Mouse (Mus musculus) hindbrain, embryonic 15.5 days (tissue): ENCODE data around the gene Cacna2d3. TPM values are rescaled to one million over a fixed set of nuclear protein-coding genes. Genes with fewer than 3 reads are reported as not detected.

Experiments
- ATAC-seq: fragments of 200-750 bp; cut with Nextera tagmentation; 2 replicates; pipeline ENCODE4 v1.8.0; 2017; ENCODE audit warnings: low read depth, moderate number of reproducible peaks, moderate TSS enrichment; ENCODE audit not compliant: low FRiP score
- H3K27ac ChIP-seq: fragments of 300-500 bp; sonication (generic); replicated peaks from 2 replicates; pipeline ENCODE4 v1.5.1; 2015; ENCODE audit warnings: mild to moderate bottlenecking, inconsistent platforms
- H3K27me3 ChIP-seq: fragments of 300-500 bp; sonication (generic); 2 replicates; pipeline ENCODE4 v1.6.1; 2015; ENCODE audit warnings: control low read depth, inconsistent platforms
- H3K36me3 ChIP-seq: fragments of 300-500 bp; sonication (generic); 2 replicates; pipeline ENCODE4 v1.6.1; 2015; ENCODE audit warnings: control low read depth, inconsistent platforms
- H3K4me1 ChIP-seq: fragments of 300-500 bp; sonication (generic); replicated peaks from 2 replicates; pipeline ENCODE4 v1.6.1; 2015; ENCODE audit warnings: control low read depth, inconsistent platforms
- H3K4me2 ChIP-seq: fragments of 300-500 bp; sonication (generic); 2 replicates; pipeline ENCODE4 v1.6.1; 2015; ENCODE audit warnings: moderate library complexity, mild to moderate bottlenecking, inconsistent platforms
- H3K4me3 ChIP-seq: fragments of 300-500 bp; sonication (generic); 2 replicates; pipeline ENCODE4 v1.5.1; 2015; ENCODE audit warnings: mild to moderate bottlenecking, inconsistent platforms
- H3K9ac ChIP-seq: fragments of 300-500 bp; sonication (generic); 2 replicates; pipeline ENCODE4 v1.6.1; 2015; ENCODE audit warnings: inconsistent platforms
- H3K9me3 ChIP-seq: fragments of 300-500 bp; sonication (generic); 2 replicates; pipeline ENCODE4 v1.6.1; 2016; ENCODE audit warnings: control low read depth, inconsistent platforms
- WGBS: fragments of 180-500 bp; shearing (Covaris S2); methylation state at CpG from one replicate; pipeline ENCODE4 v1.1.7; 2015; 5-methylcytosine and 5-hydroxymethylcytosine counted together
- polyA plus RNA-seq: library from polyadenylated mRNA; unstranded; fragments of >200 nt; fragmentation: Nextera tagmentation; extraction: Ambion mirVana; gene quantifications from 2 replicates; pipeline ENCODE4 v1.2.1, GENCODE M21; 2015

Gene Cacna2d3
- polyA plus RNA-seq, 1 experiment from 2014 or later: 47.1 TPM

GRCm38 (mm10) chr14:29110351-29111091 is 611.1 kb downstream of the Cacna2d3 start:
- Histone ChIP-seq H3K4me2 (no peak overlapping the region), H3K4me3 (no peak overlapping the region), H3K27ac (no peak overlapping the region), H3K9me3 (peaks cover 3% of the 10 kb centered on the region; the same call in 1 of the 2 replicates), H3K27me3 (no peaks in the 10 kb centered on the region), H3K9ac (no peak overlapping the region), H3K4me1 (peaks cover 9% of the 10 kb centered on the region; the same call in 1 of the 2 replicates), H3K36me3 (no peaks in the 10 kb centered on the region)
- no peak for ATAC-seq
- 76% methylated on average over 9 of the region's 9 CpGs for WGBS

DNA sequence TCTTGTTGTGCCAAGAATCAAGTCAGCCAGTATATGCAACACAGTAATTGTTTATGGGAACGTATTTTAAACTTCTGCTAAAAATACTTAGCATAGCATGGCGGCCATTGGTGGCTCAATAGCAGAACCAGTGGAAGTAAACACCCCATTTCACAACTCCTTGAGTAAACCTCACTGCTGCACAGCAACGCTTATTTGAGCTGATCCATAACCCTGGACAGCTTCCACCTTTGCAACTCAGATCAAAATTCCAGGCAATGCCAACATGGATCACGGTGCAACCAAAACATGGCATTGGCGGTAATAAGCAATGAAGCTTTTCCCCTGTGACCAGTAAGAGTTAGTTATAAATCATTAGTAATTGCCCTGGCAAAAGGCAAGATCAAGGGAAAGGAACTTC is 614.2 kb downstream of the Cacna2d3 start:
- Histone ChIP-seq H3K36me3 (no peaks in the 10 kb centered on the region), H3K27me3 (no peaks in the 10 kb centered on the region), H3K4me2 (no peak overlapping the region), H3K9me3 (peaks cover 3% of the 10 kb centered on the region; the same call in 1 of the 2 replicates), H3K27ac (no peak overlapping the region), H3K9ac (no peak overlapping the region), H3K4me3 (no peak overlapping the region), H3K4me1 (0 out of 2 replicates have a peak, but pooled peaks cover 5% of the 10 kb centered on the region)
- ATAC-seq: no peak
- 83% methylated on average over 5 of the region's 5 CpGs for WGBS

GRCm38 (mm10) chr14:29097776-29098175 is 623.9 kb downstream of the Cacna2d3 start:
- Histone ChIP-seq H3K27ac (no peak overlapping the region), H3K9me3 (no peaks in the 10 kb centered on the region)
- 56% methylated on average over 12 of the region's 12 CpGs for WGBS

DNA sequence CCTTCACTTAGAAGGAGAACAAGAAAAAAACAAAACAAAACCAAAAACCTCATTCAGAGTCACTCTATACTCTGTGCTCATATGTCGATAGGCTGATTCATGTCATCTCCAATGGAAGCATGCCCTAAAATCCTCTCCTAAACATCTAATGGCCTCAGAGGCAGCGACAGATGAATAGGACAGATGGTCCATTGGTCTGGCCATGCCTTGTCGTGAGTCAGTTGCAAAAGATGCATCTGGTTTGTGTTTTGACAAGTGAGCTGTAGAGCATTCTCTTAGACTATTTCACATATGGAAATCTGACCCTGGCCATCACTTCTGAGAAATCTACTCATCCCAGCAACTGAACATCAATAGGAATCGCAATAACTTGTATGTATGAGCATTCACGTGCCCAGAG is 626.2 kb downstream of the Cacna2d3 start:
- Histone ChIP-seq H3K4me1 (no peaks in the 10 kb centered on the region; the same call in 1 of the 2 replicates), H3K4me3 (no peak overlapping the region), H3K4me2 (no peak overlapping the region), H3K27ac (no peak overlapping the region), H3K36me3 (no peaks in the 10 kb centered on the region), H3K27me3 (no peaks in the 10 kb centered on the region), H3K9me3 (no peaks in the 10 kb centered on the region), H3K9ac (no peak overlapping the region)
- ATAC-seq: no peak
- WGBS: 84% methylated on average over 5 of the region's 5 CpGs

More at GRCm38 (mm10) chr14:29097776-29098175, 623.9 kb downstream of the Cacna2d3 start:
- no peak overlapping the region for H3K4me3 ChIP-seq
- ATAC-seq: no peak
- no peak overlapping the region for H3K9ac ChIP-seq
- H3K36me3 ChIP-seq: no peaks in the 10 kb centered on the region
- no peak overlapping the region for H3K4me2 ChIP-seq
- H3K27me3 ChIP-seq: 0 out of 2 replicates have a peak, but pooled peaks cover 3% of the 10 kb centered on the region
- peaks cover 3% of the 10 kb centered on the region; the same call in 1 of the 2 replicates for H3K4me1 ChIP-seq

- Histone ChIP-seq H3K4me3 (no peak overlapping the region), H3K4me2 (no peak overlapping the region), H3K36me3 (no peaks in the 10 kb centered on the region), H3K27me3 (no peaks in the 10 kb centered on the region), H3K9ac (no peak overlapping the region), H3K9me3 (no peaks in the 10 kb centered on the region), H3K4me1 (peaks cover 3% of the 10 kb centered on the region; the same call in 1 of the 2 replicates), H3K27ac (no peak overlapping the region)
- 8% methylated on average over 5 of the region's 5 CpGs for WGBS
- ATAC-seq: peak; percentile 76
Observed at GRCm38 (mm10) chr14:29090074-29090473, 631.6 kb downstream of the Cacna2d3 start.

GRCm38 (mm10) chr14:29086528-29086927 is 635.1 kb downstream of the Cacna2d3 start:
- 43% methylated on average over 4 of the region's 4 CpGs for WGBS
- no peak for ATAC-seq
- Histone ChIP-seq H3K27me3 (no peaks in the 10 kb centered on the region), H3K36me3 (no peaks in the 10 kb centered on the region), H3K27ac (no peak overlapping the region), H3K9me3 (no peaks in the 10 kb centered on the region), H3K4me1 (peaks cover 3% of the 10 kb centered on the region; the same call in 1 of the 2 replicates), H3K4me3 (no peak overlapping the region), H3K9ac (no peak overlapping the region), H3K4me2 (no peak overlapping the region)

DNA sequence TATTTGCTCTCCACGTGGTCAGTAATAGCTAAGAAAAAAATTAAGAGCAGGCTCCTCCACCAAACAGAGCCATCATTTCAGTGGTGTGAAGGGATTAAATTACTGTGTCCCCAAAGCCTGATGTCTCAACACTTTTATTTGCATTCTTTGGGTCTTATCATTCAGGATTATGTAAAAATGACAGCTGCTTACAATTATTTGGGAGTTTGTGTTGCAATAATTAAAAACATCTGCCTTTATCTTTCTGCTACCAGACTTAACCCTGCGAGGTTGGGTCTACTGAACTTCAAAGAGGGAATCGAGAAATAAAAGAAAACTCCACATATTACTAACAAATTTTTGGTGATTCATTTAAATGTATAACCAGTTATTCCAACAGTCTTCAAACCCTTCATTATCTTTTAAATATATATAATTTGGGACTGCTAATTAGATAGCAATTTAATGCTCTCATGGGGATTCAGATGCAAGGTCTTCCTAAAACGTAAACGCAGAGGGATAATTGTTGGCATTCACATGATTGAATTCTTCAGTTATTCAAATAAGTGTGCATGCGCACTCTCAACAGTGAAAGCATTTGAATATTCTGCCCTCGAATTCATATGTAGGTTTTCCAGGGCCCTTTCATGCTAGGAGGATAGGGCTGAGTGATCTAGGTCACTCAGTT is 636.0 kb downstream of the Cacna2d3 start:
- no peak overlapping the region for H3K4me2 ChIP-seq
- no peaks in the 10 kb centered on the region for H3K27me3 ChIP-seq
- H3K27ac ChIP-seq: no peak overlapping the region
- no peaks in the 10 kb centered on the region for H3K9me3 ChIP-seq
- H3K4me1 ChIP-seq: peaks cover 3% of the 10 kb centered on the region; the same call in 1 of the 2 replicates
- WGBS: 63% methylated on average over 7 of the region's 7 CpGs
- no peaks in the 10 kb centered on the region for H3K36me3 ChIP-seq
- no peak overlapping the region for H3K4me3 ChIP-seq
- ATAC-seq: no peak
- H3K9ac ChIP-seq: no peak overlapping the region

- H3K9me3 ChIP-seq: no peaks in the 10 kb centered on the region
- WGBS: 85% methylated on average over 1 of the region's 1 CpGs
- no peak overlapping the region for H3K4me2 ChIP-seq
- H3K4me1 ChIP-seq: peaks cover 3% of the 10 kb centered on the region; the same call in 1 of the 2 replicates
- H3K9ac ChIP-seq: no peak overlapping the region
- no peaks in the 10 kb centered on the region for H3K36me3 ChIP-seq
- H3K4me3 ChIP-seq: no peak overlapping the region
- no peaks in the 10 kb centered on the region for H3K27me3 ChIP-seq
- H3K27ac ChIP-seq: no peak overlapping the region
- ATAC-seq: no peak
Observed at GRCm38 (mm10) chr14:29082171-29082570, 639.5 kb downstream of the Cacna2d3 start.

GRCm38 (mm10) chr14:29080630-29081029 is 641.0 kb downstream of the Cacna2d3 start:
- H3K27me3 ChIP-seq: no peaks in the 10 kb centered on the region
- no peak overlapping the region for H3K4me2 ChIP-seq
- 88% methylated on average over 4 of the region's 4 CpGs for WGBS
- no peak overlapping the region for H3K9ac ChIP-seq
- H3K9me3 ChIP-seq: no peaks in the 10 kb centered on the region
- H3K36me3 ChIP-seq: no peaks in the 10 kb centered on the region
- no peak overlapping the region for H3K4me3 ChIP-seq
- no peak for ATAC-seq
- no peak overlapping the region for H3K27ac ChIP-seq
- no peaks in the 10 kb centered on the region for H3K4me1 ChIP-seq

- Histone ChIP-seq H3K27ac (no peak overlapping the region), H3K36me3 (no peaks in the 10 kb centered on the region), H3K4me2 (no peak overlapping the region), H3K4me3 (no peak overlapping the region), H3K9me3 (no peaks in the 10 kb centered on the region), H3K9ac (no peak overlapping the region), H3K4me1 (no peaks in the 10 kb centered on the region), H3K27me3 (no peaks in the 10 kb centered on the region)
- 83% methylated on average over 4 of the region's 4 CpGs for WGBS
- no peak for ATAC-seq
Observed at GRCm38 (mm10) chr14:29080228-29080627, 641.4 kb downstream of the Cacna2d3 start.

GRCm38 (mm10) chr14:29077418-29077817 is 644.2 kb downstream of the Cacna2d3 start:
- ATAC-seq: no peak
- Histone ChIP-seq H3K27ac (no peak overlapping the region), H3K4me1 (0 out of 2 replicates have a peak, but pooled peaks cover 3% of the 10 kb centered on the region), H3K27me3 (no peaks in the 10 kb centered on the region), H3K4me3 (no peak overlapping the region), H3K4me2 (no peak overlapping the region), H3K36me3 (no peaks in the 10 kb centered on the region), H3K9me3 (no peaks in the 10 kb centered on the region), H3K9ac (no peak overlapping the region)
- 70% methylated on average over 3 of the region's 3 CpGs for WGBS

- Histone ChIP-seq H3K9ac (no peak overlapping the region), H3K36me3 (no peaks in the 10 kb centered on the region), H3K4me2 (no peak overlapping the region), H3K27ac (no peak overlapping the region), H3K27me3 (no peaks in the 10 kb centered on the region), H3K9me3 (no peaks in the 10 kb centered on the region), H3K4me1 (0 out of 2 replicates have a peak, but pooled peaks cover 3% of the 10 kb centered on the region), H3K4me3 (no peak overlapping the region)
- 62% methylated on average over 4 of the region's 4 CpGs for WGBS
- ATAC-seq: no peak
Observed at GRCm38 (mm10) chr14:29073747-29074146, 647.9 kb downstream of the Cacna2d3 start.
